Mouse (Mus musculus) heart, embryonic 16.5 days (tissue): ENCODE measurements around the gene Spop. TPM values are rescaled to one million over a fixed set of nuclear protein-coding genes. Genes with fewer than 3 reads are reported as not detected.
A peak's percentile ranks its signal among the peaks of the same experiment; 100 is the strongest.

ENCODE experiments used
- ATAC-seq: fragments of 200-750 bp; cut with Nextera tagmentation; replicated peaks from 2 replicates; pipeline ENCODE4 v1.8.0; 2017; ENCODE audit warnings: moderate number of reproducible peaks; ENCODE audit not compliant: insufficient read depth, low FRiP score; ENCODE audit errors: extremely low read depth
- H3K27ac ChIP-seq: fragments of 300-500 bp; sonication (generic); 2 replicates; pipeline ENCODE4 v1.5.1; 2014; ENCODE audit warnings: mild to moderate bottlenecking, low read length, control low read depth, moderate library complexity
- H3K27me3 ChIP-seq: fragments of 300-500 bp; sonication (generic); 2 replicates; pipeline ENCODE4 v1.6.1; 2014; ENCODE audit warnings: low read length, mixed read lengths; ENCODE audit not compliant: control insufficient read depth, insufficient read depth
- H3K36me3 ChIP-seq: fragments of 300-500 bp; sonication (generic); 2 replicates; pipeline ENCODE4 v1.6.1; 2014; ENCODE audit not compliant: control insufficient read depth, insufficient read depth
- H3K4me1 ChIP-seq: fragments of 300-500 bp; sonication (generic); 2 replicates; pipeline ENCODE4 v1.6.1; 2014; ENCODE audit warnings: low read length, mixed read lengths; ENCODE audit not compliant: control insufficient read depth, insufficient read depth
- H3K4me2 ChIP-seq: fragments of 300-500 bp; sonication (generic); 2 replicates; pipeline ENCODE4 v1.6.1; 2014; ENCODE audit warnings: low read depth, mild to moderate bottlenecking, control low read depth, low read length
- H3K4me3 ChIP-seq: fragments of 300-500 bp; sonication (generic); 2 replicates; pipeline ENCODE4 v1.5.1; 2014; ENCODE audit warnings: mild to moderate bottlenecking, control low read depth, low read length
- H3K9ac ChIP-seq: fragments of 300-500 bp; sonication (generic); 2 replicates; pipeline ENCODE4 v1.6.1; 2014; ENCODE audit warnings: low read length, control low read depth
- H3K9me3 ChIP-seq: fragments of 300-500 bp; sonication (generic); replicated peaks from 2 replicates; pipeline ENCODE4 v1.6.1; 2016; ENCODE audit warnings: low read length; ENCODE audit not compliant: control insufficient read depth
- WGBS: fragments of 180-500 bp; shearing (Covaris S2); extraction: QIAGEN DNeasy Blood & Tissue Kit; methylation state at CpG from one replicate; pipeline ENCODE4 v1.1.7; 2014; 5-methylcytosine and 5-hydroxymethylcytosine counted together
- polyA plus RNA-seq: library from polyadenylated mRNA; unstranded; fragments of >200 nt; fragmentation: Nextera tagmentation; extraction: Ambion mirVana; gene quantifications from 2 replicates; pipeline ENCODE4 v1.2.1, GENCODE M21; 2015

Spop gene
- polyA plus RNA-seq, 1 experiment from 2014 or later: 157 TPM

DNA sequence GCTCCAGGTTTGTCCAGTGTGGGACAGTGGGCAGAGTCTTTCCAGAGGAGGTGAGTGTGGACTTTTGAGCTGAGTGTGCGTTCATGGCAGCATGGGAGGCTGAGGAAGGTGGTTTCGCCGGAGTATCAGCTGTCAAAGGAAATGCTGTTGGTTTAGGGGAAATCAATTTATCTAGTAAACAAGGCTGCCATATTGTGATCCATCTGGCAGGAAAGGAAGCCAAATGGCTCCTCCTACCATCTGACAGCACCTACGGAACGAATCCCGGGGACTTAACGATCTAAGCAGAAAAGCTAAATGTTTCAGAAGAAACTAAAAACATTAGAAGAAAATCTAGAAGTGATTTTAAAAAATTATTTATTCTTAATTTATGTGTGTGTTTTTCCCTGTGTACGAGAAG lies 113.4 kb downstream of the Spop start:
- Histone ChIP-seq H3K4me1 (no peaks in the 10 kb centered on the region), H3K9ac (no peak overlapping the region), H3K27me3 (0 out of 2 replicates have a peak, but pooled peaks cover 1% of the 10 kb centered on the region), H3K36me3 (no peaks in the 10 kb centered on the region), H3K9me3 (no peaks in the 10 kb centered on the region), H3K4me2 (no peak overlapping the region), H3K27ac (no peak overlapping the region), H3K4me3 (no peak overlapping the region)
- no peak for ATAC-seq
- 82% methylated on average over 8 of the region's 8 CpGs for WGBS

DNA sequence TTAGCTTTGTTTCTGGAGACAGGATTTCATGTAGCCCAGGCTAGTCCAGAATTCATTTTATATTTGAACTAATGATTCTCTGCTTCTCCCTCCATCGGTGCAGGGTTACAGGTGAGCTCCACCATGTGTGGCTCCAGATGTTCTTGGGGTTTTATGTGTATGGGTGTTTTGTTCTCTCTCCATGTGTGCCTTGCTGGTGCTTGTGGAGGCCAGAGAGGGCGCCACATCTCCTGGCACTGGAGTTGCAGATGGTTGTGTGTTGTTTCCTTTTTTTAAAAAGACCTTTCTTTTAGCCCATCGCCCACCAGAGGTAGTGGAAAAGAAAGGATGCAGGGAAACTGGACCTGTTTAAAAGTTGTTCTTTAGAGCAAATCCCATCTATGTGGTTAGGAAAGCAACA lies 114.4 kb downstream of the Spop start:
- Histone ChIP-seq H3K9me3 (no peaks in the 10 kb centered on the region), H3K4me3 (no peak overlapping the region), H3K4me2 (no peak overlapping the region), H3K27ac (no peak overlapping the region), H3K9ac (no peak overlapping the region), H3K27me3 (0 out of 2 replicates have a peak, but pooled peaks cover 6% of the 10 kb centered on the region), H3K4me1 (no peaks in the 10 kb centered on the region), H3K36me3 (no peaks in the 10 kb centered on the region)
- 68% methylated on average over 3 of the region's 3 CpGs for WGBS
- ATAC-seq: no peak

DNA sequence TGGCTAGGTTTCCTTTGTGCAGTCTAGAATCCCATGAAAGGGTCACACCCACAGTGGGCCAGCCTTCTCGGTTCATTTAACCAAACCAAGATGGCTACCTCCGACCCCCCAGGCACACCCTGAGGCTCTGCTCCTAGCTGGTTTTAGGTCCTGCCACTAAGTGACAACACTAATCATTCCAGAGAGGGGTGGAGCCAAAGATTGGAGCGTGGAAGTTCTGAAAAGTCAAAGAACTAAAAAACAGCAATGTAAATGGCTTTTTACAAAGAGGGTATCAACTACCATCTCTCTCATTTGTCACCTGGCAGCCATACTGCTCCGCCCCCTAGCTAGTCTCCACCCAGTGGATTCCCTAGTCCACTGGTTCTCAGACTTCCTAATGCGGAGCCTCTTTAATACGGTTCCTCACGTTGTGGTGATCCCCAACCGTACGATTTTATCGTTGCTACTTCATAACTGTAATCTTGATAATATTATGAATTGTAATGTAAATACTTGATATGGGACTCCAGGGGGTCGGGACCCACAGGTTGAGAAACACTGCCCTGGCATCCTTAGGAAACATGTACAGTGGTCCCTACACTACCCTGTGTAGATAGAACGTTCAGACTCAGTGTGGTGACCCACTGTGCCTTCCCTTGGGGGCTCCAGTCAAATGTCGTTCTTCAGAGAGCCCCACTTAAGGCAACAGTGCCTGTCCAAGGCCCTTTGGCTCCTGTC lies 118.6 kb downstream of the Spop start:
- no peaks in the 10 kb centered on the region for H3K9me3 ChIP-seq
- no peak overlapping the region for H3K4me3 ChIP-seq
- H3K4me2 ChIP-seq: no peak overlapping the region
- H3K27me3 ChIP-seq: peaks cover 19% of the 10 kb centered on the region
- H3K36me3 ChIP-seq: no peaks in the 10 kb centered on the region
- ATAC-seq: no peak
- no peak overlapping the region for H3K27ac ChIP-seq
- H3K4me1 ChIP-seq: peaks cover 3% of the 10 kb centered on the region; the same call in 1 of the 2 replicates
- WGBS: 65% methylated on average over 13 of the region's 13 CpGs
- no peak overlapping the region for H3K9ac ChIP-seq

DNA sequence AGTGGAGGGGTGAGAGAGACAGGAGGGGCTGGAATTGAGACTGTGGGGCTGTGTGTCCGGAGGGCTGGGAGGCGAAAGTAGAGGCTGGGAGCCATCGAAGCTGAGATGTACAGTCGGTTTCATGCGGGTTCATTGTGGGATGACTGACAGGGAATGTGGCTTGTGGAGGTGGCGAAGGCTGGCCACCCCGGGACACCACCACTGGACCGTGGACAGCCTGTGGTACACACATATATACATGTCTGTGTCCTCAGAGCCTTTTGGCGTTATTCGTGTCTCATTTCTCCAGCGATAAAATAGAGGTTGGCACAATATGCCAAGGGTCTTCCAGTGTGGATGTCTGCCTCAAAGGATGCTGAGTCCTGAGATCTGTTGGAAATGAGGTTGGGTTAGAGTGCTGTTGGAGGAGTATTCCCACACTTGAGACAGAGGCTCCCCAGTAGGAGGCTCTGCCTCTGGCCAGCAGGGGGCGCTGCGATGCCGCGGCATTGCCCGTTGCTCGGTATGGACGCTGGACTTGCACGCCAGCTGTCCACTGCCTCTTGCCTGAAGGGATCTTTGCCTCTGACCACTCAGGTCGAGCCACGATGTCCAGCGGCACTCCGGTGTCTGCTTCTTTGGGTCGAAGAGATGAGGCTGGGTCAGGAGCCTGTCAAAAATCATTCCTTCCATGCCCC lies 119.7 kb downstream of the Spop start:
- Histone ChIP-seq H3K4me1 (peaks cover 3% of the 10 kb centered on the region; the same call in 1 of the 2 replicates), H3K36me3 (no peaks in the 10 kb centered on the region), H3K9ac (no peak overlapping the region), H3K4me2 (peak overlapping the region; percentile 36; the same call in 1 of the 2 replicates), H3K9me3 (no peaks in the 10 kb centered on the region), H3K27me3 (peaks cover 19% of the 10 kb centered on the region), H3K27ac (no peak overlapping the region), H3K4me3 (no peak overlapping the region)
- 17% methylated on average over 24 of the region's 24 CpGs for WGBS
- ATAC-seq: peak; percentile 72

DNA sequence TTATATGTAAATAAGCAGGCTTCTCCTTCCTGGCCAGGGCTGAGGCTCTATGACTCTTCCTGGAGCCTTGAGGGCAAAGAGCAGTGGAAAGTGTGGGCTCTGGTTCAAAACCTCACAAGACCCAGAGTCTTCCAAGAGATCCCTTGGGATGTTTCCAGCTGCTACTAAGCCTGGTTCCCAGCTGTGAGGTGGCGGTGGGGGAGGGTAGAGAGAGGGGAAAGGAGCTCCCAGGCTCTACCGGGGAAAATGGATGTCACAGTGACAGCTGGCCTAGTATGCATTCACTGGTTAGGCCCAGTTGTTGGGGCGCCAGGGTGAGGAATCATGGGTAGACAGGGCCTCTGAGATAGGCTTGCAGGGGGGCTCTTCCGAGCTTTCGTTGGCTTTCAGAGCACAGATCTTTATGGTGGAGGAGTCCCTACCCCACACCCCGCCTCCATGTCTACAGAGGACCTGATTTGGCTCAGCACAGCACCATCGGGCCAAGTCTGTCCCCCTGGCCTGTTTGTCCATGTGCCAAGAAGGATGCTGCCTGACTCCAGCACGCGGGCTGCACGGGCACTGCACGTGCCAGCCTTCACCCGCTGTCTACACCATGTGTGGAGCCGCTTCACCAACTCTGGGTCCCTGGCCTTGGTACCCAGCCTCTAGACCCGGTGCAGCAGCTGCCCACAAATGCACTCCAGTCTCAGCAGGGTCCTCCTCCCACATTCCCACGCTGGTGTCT lies 124.7 kb downstream of the Spop start:
- Histone ChIP-seq H3K4me1 (peaks cover 9% of the 10 kb centered on the region), H3K4me2 (no peak overlapping the region), H3K4me3 (no peak overlapping the region), H3K9ac (no peak overlapping the region), H3K27me3 (peaks cover 15% of the 10 kb centered on the region), H3K9me3 (no peaks in the 10 kb centered on the region), H3K36me3 (no peaks in the 10 kb centered on the region), H3K27ac (peak overlapping the region; percentile 9; the same call in 1 of the 2 replicates)
- no peak for ATAC-seq
- 66% methylated on average over 15 of the region's 15 CpGs for WGBS

DNA sequence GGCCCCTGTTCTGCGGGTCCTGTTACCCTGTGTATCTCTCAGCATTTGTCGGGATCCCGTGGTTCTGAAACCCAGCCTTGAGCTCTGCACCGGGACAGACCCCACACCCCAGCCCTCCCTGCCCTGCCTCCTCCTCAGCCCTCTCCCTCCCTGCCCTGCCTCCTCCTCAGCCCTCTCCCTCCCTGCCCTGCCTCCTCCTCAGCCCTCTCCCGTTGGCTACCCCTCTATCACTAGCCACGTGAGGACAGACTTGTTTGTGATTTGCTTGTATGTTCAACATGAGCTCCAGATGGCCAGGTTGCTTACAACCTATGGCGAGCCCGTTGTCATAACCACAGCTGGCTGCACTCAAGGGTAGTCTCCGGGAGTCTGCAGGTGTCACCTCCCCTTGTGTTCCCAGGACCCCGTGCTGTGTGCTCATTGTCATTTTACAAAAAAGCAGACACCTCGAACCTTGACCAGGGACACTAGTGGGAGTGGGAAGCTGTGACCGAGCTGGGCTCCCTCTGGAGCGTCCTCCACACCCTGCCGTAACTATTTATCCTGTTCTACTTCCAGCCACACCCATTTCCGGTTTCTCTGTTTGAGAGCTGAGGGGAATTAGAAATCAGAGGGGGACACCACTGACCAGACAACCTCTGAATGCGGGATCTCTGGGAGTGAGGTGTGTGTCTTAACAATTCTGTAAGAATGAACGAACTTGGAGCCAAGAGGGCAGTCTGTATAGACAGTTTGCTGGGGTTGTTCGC lies 126.9 kb downstream of the Spop start:
- Histone ChIP-seq H3K4me2 (peak overlapping the region; percentile 47), H3K27ac (no peak overlapping the region), H3K4me3 (no peak overlapping the region; the same call in 1 of the 2 replicates), H3K9ac (no peak overlapping the region), H3K4me1 (peaks cover 7% of the 10 kb centered on the region), H3K27me3 (peaks cover 5% of the 10 kb centered on the region; the same call in 1 of the 2 replicates), H3K9me3 (no peaks in the 10 kb centered on the region), H3K36me3 (no peaks in the 10 kb centered on the region)
- ATAC-seq: 0 out of 2 replicates have a peak, but pooled peaks have one; percentile 18
- 24% methylated on average over 18 of the region's 18 CpGs for WGBS

Other genes with a start within 250 kb of the Spop start
- 0.11 TPM in 1 of 2 replicates, not detected in the other for gene Tac4, start 152.6 kb upstream of the Spop start, polyA plus RNA-seq
- 49.8 and 51.1 TPM in 2 replicates for gene Kat7, start 103.8 kb upstream of the Spop start, polyA plus RNA-seq
- gene Fam117a, start 77.1 kb upstream of the Spop start, polyA plus RNA-seq: 5.0 and 6.3 TPM in 2 replicates
- 71.2 and 73.0 TPM in 2 replicates for gene Slc35b1, start 29.4 kb upstream of the Spop start, polyA plus RNA-seq
- gene Nxph3, start 100.5 kb downstream of the Spop start, polyA plus RNA-seq: 0.07 and 0.14 TPM in 2 replicates
- 4.3 and 5.3 TPM in 2 replicates for gene Ngfr, start 173.7 kb downstream of the Spop start, polyA plus RNA-seq